Mouse (Mus musculus): ENCODE results near the gene Kcnn3. TPM values are rescaled to one million over a fixed set of nuclear protein-coding genes. Genes with fewer than 3 reads are reported as not detected.
A peak's percentile ranks its signal among the peaks of the same experiment; 100 is the strongest.

The Kcnn3 gene
- polyA plus RNA-seq, 1 experiment: not detected

GRCm38 (mm10) chr3:89491559-89491958, 28.4 kb upstream of the Kcnn3 start:
- no peaks in the 10 kb centered on the region for H3K4me1 ChIP-seq (ENCODE audit: control insufficient read depth, insufficient read depth, low read length)
- no peak overlapping the region for H3K4me3 ChIP-seq (ENCODE audit: insufficient read depth, low read length)
- TF ChIP-seq POLR2A (IDR thresholded peaks at IDR 0.05; ENCODE audit: borderline replicate concordance, low read depth, low read length) (no peak), CTCF (IDR thresholded peaks at IDR 0.05; ENCODE audit: low read depth, low read length) (no peak)
- no peak overlapping the region for H3K27ac ChIP-seq (ENCODE audit: insufficient read depth, low read depth, low read length)

GRCm38 (mm10) chr3:89492701-89493151, 27.2 kb upstream of the Kcnn3 start:
- no peaks in the 10 kb centered on the region for H3K4me1 ChIP-seq (ENCODE audit: control insufficient read depth, insufficient read depth, low read length)
- H3K4me3 ChIP-seq (ENCODE audit: insufficient read depth, low read length): no peak overlapping the region
- no peak overlapping the region for H3K27ac ChIP-seq (ENCODE audit: insufficient read depth, low read depth, low read length)
- TF ChIP-seq CTCF (IDR thresholded peaks at IDR 0.05; ENCODE audit: low read depth, low read length): no peak
- TF ChIP-seq POLR2A (IDR thresholded peaks at IDR 0.05; ENCODE audit: borderline replicate concordance, low read depth, low read length): no peak

- TF ChIP-seq POLR2A (IDR thresholded peaks at IDR 0.05; ENCODE audit: borderline replicate concordance, low read depth, low read length) (no peak), CTCF (IDR thresholded peaks at IDR 0.05; ENCODE audit: low read depth, low read length) (no peak)
- H3K27ac ChIP-seq (ENCODE audit: insufficient read depth, low read depth, low read length): no peak overlapping the region
- H3K4me1 ChIP-seq (ENCODE audit: control insufficient read depth, insufficient read depth, low read length): no peaks in the 10 kb centered on the region
- no peak overlapping the region for H3K4me3 ChIP-seq (ENCODE audit: insufficient read depth, low read length)
Observed at GRCm38 (mm10) chr3:89494630-89495029, 25.3 kb upstream of the Kcnn3 start.

GRCm38 (mm10) chr3:89496366-89496765, 23.6 kb upstream of the Kcnn3 start:
- H3K4me3 ChIP-seq (ENCODE audit: insufficient read depth, low read length): no peak overlapping the region
- TF ChIP-seq POLR2A (IDR thresholded peaks at IDR 0.05; ENCODE audit: borderline replicate concordance, low read depth, low read length) (no peak), CTCF (IDR thresholded peaks at IDR 0.05; ENCODE audit: low read depth, low read length) (no peak)
- no peak overlapping the region for H3K27ac ChIP-seq (ENCODE audit: insufficient read depth, low read depth, low read length)
- H3K4me1 ChIP-seq (ENCODE audit: control insufficient read depth, insufficient read depth, low read length): no peaks in the 10 kb centered on the region

GRCm38 (mm10) chr3:89499696-89500095, 20.3 kb upstream of the Kcnn3 start:
- no peak for TF ChIP-seq CTCF (IDR thresholded peaks at IDR 0.05; ENCODE audit: low read depth, low read length)
- TF ChIP-seq POLR2A (IDR thresholded peaks at IDR 0.05; ENCODE audit: borderline replicate concordance, low read depth, low read length): no peak
- H3K4me3 ChIP-seq (ENCODE audit: insufficient read depth, low read length): no peak overlapping the region
- no peaks in the 10 kb centered on the region for H3K4me1 ChIP-seq (ENCODE audit: control insufficient read depth, insufficient read depth, low read length)
- no peak overlapping the region for H3K27ac ChIP-seq (ENCODE audit: insufficient read depth, low read depth, low read length)

- no peak overlapping the region for H3K27ac ChIP-seq (ENCODE audit: insufficient read depth, low read depth, low read length)
- H3K4me3 ChIP-seq (ENCODE audit: insufficient read depth, low read length): no peak overlapping the region
- no peaks in the 10 kb centered on the region for H3K4me1 ChIP-seq (ENCODE audit: control insufficient read depth, insufficient read depth, low read length)
- no peak; the same call in 1 of the 2 replicates for TF ChIP-seq CTCF (IDR thresholded peaks at IDR 0.05; ENCODE audit: low read depth, low read length)
- TF ChIP-seq POLR2A (IDR thresholded peaks at IDR 0.05; ENCODE audit: borderline replicate concordance, low read depth, low read length): no peak
Observed at GRCm38 (mm10) chr3:89501486-89501885, 18.5 kb upstream of the Kcnn3 start.

- TF ChIP-seq POLR2A (IDR thresholded peaks at IDR 0.05; ENCODE audit: borderline replicate concordance, low read depth, low read length): no peak
- TF ChIP-seq CTCF (IDR thresholded peaks at IDR 0.05; ENCODE audit: low read depth, low read length): no peak
Observed at GRCm38 (mm10) chr3:89502551-89502950, 17.4 kb upstream of the Kcnn3 start.

GRCm38 (mm10) chr3:89508041-89508440, 11.9 kb upstream of the Kcnn3 start:
- no peak overlapping the region for H3K4me3 ChIP-seq (ENCODE audit: insufficient read depth, low read length)
- H3K27ac ChIP-seq (ENCODE audit: insufficient read depth, low read depth, low read length): no peak overlapping the region
- TF ChIP-seq POLR2A (IDR thresholded peaks at IDR 0.05; ENCODE audit: borderline replicate concordance, low read depth, low read length) (no peak), CTCF (IDR thresholded peaks at IDR 0.05; ENCODE audit: low read depth, low read length) (no peak)
- no peaks in the 10 kb centered on the region for H3K4me1 ChIP-seq (ENCODE audit: control insufficient read depth, insufficient read depth, low read length)

More at GRCm38 (mm10) chr3:89502551-89502950, 17.4 kb upstream of the Kcnn3 start:
- H3K4me3 ChIP-seq (ENCODE audit: insufficient read depth, low read length): no peak overlapping the region
- H3K4me1 ChIP-seq (ENCODE audit: control insufficient read depth, insufficient read depth, low read length): no peaks in the 10 kb centered on the region
- H3K27ac ChIP-seq (ENCODE audit: insufficient read depth, low read depth, low read length): no peak overlapping the region

GRCm38 (mm10) chr3:89510979-89511378, 9.0 kb upstream of the Kcnn3 start:
- H3K27ac ChIP-seq (ENCODE audit: insufficient read depth, low read depth, low read length): no peak overlapping the region
- peaks cover 7% of the 10 kb centered on the region for H3K4me1 ChIP-seq (ENCODE audit: control insufficient read depth, insufficient read depth, low read length)
- peak; percentile 39; the same call in 1 of the 2 replicates for TF ChIP-seq CTCF (IDR thresholded peaks at IDR 0.05; ENCODE audit: low read depth, low read length)
- no peak for TF ChIP-seq POLR2A (IDR thresholded peaks at IDR 0.05; ENCODE audit: borderline replicate concordance, low read depth, low read length)
- H3K4me3 ChIP-seq (ENCODE audit: insufficient read depth, low read length): no peak overlapping the region

GRCm38 (mm10) chr3:89511400-89511799, 8.6 kb upstream of the Kcnn3 start:
- TF ChIP-seq POLR2A (IDR thresholded peaks at IDR 0.05; ENCODE audit: borderline replicate concordance, low read depth, low read length): no peak
- TF ChIP-seq CTCF (IDR thresholded peaks at IDR 0.05; ENCODE audit: low read depth, low read length): no peak
- H3K4me3 ChIP-seq (ENCODE audit: insufficient read depth, low read length): no peak overlapping the region
- no peak overlapping the region for H3K27ac ChIP-seq (ENCODE audit: insufficient read depth, low read depth, low read length)
- peaks cover 7% of the 10 kb centered on the region for H3K4me1 ChIP-seq (ENCODE audit: control insufficient read depth, insufficient read depth, low read length)

GRCm38 (mm10) chr3:89512225-89512624, 7.7 kb upstream of the Kcnn3 start:
- Histone ChIP-seq H3K27ac (ENCODE audit: insufficient read depth, low read depth, low read length) (no peak overlapping the region), H3K4me1 (ENCODE audit: control insufficient read depth, insufficient read depth, low read length) (peaks cover 7% of the 10 kb centered on the region), H3K4me3 (ENCODE audit: insufficient read depth, low read length) (no peak overlapping the region)
- TF ChIP-seq POLR2A (IDR thresholded peaks at IDR 0.05; ENCODE audit: borderline replicate concordance, low read depth, low read length): no peak
- TF ChIP-seq CTCF (IDR thresholded peaks at IDR 0.05; ENCODE audit: low read depth, low read length): peak; percentile 83
